Mouse (Mus musculus): ENCODE measurements around the gene Olfr1344.

DNA sequence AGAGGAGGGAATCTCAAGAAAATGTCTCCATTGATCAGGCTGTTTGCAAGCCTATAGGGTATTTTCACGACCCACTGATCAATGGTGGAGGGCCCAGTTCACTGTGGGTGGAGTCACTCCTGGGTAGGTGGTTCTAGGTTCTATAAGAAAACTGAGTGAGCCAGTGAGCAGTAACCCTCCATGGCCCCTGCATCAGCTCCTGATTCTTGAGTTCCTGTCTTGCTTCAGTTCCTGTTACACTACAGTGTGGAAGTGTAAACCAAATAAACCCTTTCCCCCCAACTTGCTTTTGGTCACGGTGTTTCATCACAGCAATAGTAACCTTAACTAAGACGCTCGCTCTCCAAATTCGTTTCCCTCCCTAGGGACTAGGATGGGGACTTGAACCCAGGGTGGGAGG is 49.5 kb upstream of the Olfr1344 start:
- no peak for TF ChIP-seq CTCF (IDR thresholded peaks at IDR 0.05; ENCODE audit: control insufficient read depth, insufficient read depth, low read length)
- TF ChIP-seq POLR2A (IDR thresholded peaks at IDR 0.05; ENCODE audit: borderline replicate concordance, control insufficient read depth, low read depth, low read length): no peak

All from bone marrow, adult 2 months (tissue).